Mouse (Mus musculus): ENCODE measurements at regions not wholly inside any gene's neighbourhood (a gene's known extent, or its start where the extent isn't known, plus 50 kb on each side); places are given as distances from the start of the nearest gene placed in this dataset.

GRCm38 (mm10) chr9:63087195-63087594, 61.6 kb downstream of the Skor1 start:
- Histone ChIP-seq H3K27ac (no peak overlapping the region), H3K4me2 (no peak overlapping the region), H3K4me1 (peaks cover 9% of the 10 kb centered on the region), H3K9me3 (no peaks in the 10 kb centered on the region), H3K9ac (no peak overlapping the region), H3K27me3 (replicated peaks) (no peaks in the 10 kb centered on the region), H3K36me3 (no peaks in the 10 kb centered on the region), H3K4me3 (replicated peaks) (no peak overlapping the region)
- no peak for ATAC-seq (ENCODE audit: insufficient read depth, low FRiP score, low read depth)
- 60% methylated on average over 4 of the region's 4 CpGs for WGBS

GRCm38 (mm10) chr9:63086671-63087070, 62.1 kb downstream of the Skor1 start:
- H3K4me2 ChIP-seq: no peak overlapping the region
- no peaks in the 10 kb centered on the region for H3K9me3 ChIP-seq
- H3K27ac ChIP-seq: no peak overlapping the region
- no peaks in the 10 kb centered on the region for H3K27me3 ChIP-seq (replicated peaks)
- no peak overlapping the region for H3K4me3 ChIP-seq (replicated peaks)
- H3K36me3 ChIP-seq: no peaks in the 10 kb centered on the region
- no peak for ATAC-seq (ENCODE audit: insufficient read depth, low FRiP score, low read depth)
- 89% methylated on average over 1 of the region's 1 CpGs for WGBS
- H3K9ac ChIP-seq: no peak overlapping the region
- peaks cover 9% of the 10 kb centered on the region for H3K4me1 ChIP-seq

GRCm38 (mm10) chr9:63082830-63083229, 65.9 kb downstream of the Skor1 start:
- Histone ChIP-seq H3K36me3 (no peaks in the 10 kb centered on the region), H3K9me3 (no peaks in the 10 kb centered on the region), H3K4me2 (no peak overlapping the region), H3K4me3 (replicated peaks) (no peak overlapping the region), H3K27ac (no peak overlapping the region), H3K9ac (no peak overlapping the region), H3K4me1 (no peaks in the 10 kb centered on the region), H3K27me3 (replicated peaks) (no peaks in the 10 kb centered on the region)
- no peak for ATAC-seq (ENCODE audit: insufficient read depth, low FRiP score, low read depth)
- WGBS: 77% methylated on average over 7 of the region's 7 CpGs

- H3K27me3 ChIP-seq (replicated peaks): no peaks in the 10 kb centered on the region
- H3K4me1 ChIP-seq: no peaks in the 10 kb centered on the region
- no peak overlapping the region for H3K4me2 ChIP-seq
- H3K4me3 ChIP-seq (replicated peaks): no peak overlapping the region
- no peak overlapping the region for H3K9ac ChIP-seq
- H3K36me3 ChIP-seq: no peaks in the 10 kb centered on the region
- no peak for ATAC-seq (ENCODE audit: insufficient read depth, low FRiP score, low read depth)
- H3K9me3 ChIP-seq: no peaks in the 10 kb centered on the region
- H3K27ac ChIP-seq: no peak overlapping the region
- 78% methylated on average over 3 of the region's 3 CpGs for WGBS
These were observed 66.5 kb downstream of the Skor1 start for GRCm38 (mm10) chr9:63082311-63082710.

GRCm38 (mm10) chr9:63080406-63080805, 68.4 kb downstream of the Skor1 start:
- Histone ChIP-seq H3K9me3 (no peaks in the 10 kb centered on the region), H3K27me3 (replicated peaks) (no peaks in the 10 kb centered on the region), H3K9ac (no peak overlapping the region), H3K4me1 (peaks cover 2% of the 10 kb centered on the region; the same call in 1 of the 2 replicates), H3K27ac (no peak overlapping the region), H3K36me3 (no peaks in the 10 kb centered on the region), H3K4me2 (no peak overlapping the region), H3K4me3 (replicated peaks) (no peak overlapping the region)
- ATAC-seq (ENCODE audit: insufficient read depth, low FRiP score, low read depth): no peak
- WGBS: 89% methylated on average over 5 of the region's 5 CpGs

- Histone ChIP-seq H3K27ac (0 out of 2 replicates have a peak overlapping the region, but pooled peaks have one; percentile 11), H3K36me3 (no peaks in the 10 kb centered on the region), H3K4me1 (peaks cover 21% of the 10 kb centered on the region), H3K9ac (no peak overlapping the region), H3K4me3 (replicated peaks) (no peak overlapping the region), H3K27me3 (replicated peaks) (no peaks in the 10 kb centered on the region), H3K9me3 (no peaks in the 10 kb centered on the region), H3K4me2 (no peak overlapping the region)
- WGBS: 37% methylated on average over 5 of the region's 5 CpGs
- ATAC-seq (ENCODE audit: insufficient read depth, low FRiP score, low read depth): 0 out of 2 replicates have a peak, but pooled peaks have one; percentile 31
These were observed 73.5 kb downstream of the Skor1 start for GRCm38 (mm10) chr9:63075252-63075651.

GRCm38 (mm10) chr9:63074803-63075202, 74.0 kb downstream of the Skor1 start:
- no peaks in the 10 kb centered on the region for H3K9me3 ChIP-seq
- ATAC-seq (ENCODE audit: insufficient read depth, low FRiP score, low read depth): peak; percentile 68
- H3K9ac ChIP-seq: no peak overlapping the region
- H3K4me1 ChIP-seq: peaks cover 21% of the 10 kb centered on the region
- H3K4me3 ChIP-seq (replicated peaks): no peak overlapping the region
- no peaks in the 10 kb centered on the region for H3K27me3 ChIP-seq (replicated peaks)
- H3K27ac ChIP-seq: 0 out of 2 replicates have a peak overlapping the region, but pooled peaks have one; percentile 11
- H3K4me2 ChIP-seq: no peak overlapping the region
- no peaks in the 10 kb centered on the region for H3K36me3 ChIP-seq
- 37% methylated on average over 7 of the region's 7 CpGs for WGBS

GRCm38 (mm10) chr9:63074023-63074750, 74.6 kb downstream of the Skor1 start:
- no peak overlapping the region for H3K9ac ChIP-seq
- H3K27me3 ChIP-seq (replicated peaks): no peaks in the 10 kb centered on the region
- H3K9me3 ChIP-seq: no peaks in the 10 kb centered on the region
- ATAC-seq (ENCODE audit: insufficient read depth, low FRiP score, low read depth): no peak
- H3K36me3 ChIP-seq: no peaks in the 10 kb centered on the region
- 22% methylated on average over 10 of the region's 10 CpGs for WGBS
- no peak overlapping the region for H3K4me3 ChIP-seq (replicated peaks)
- peaks cover 21% of the 10 kb centered on the region for H3K4me1 ChIP-seq
- no peak overlapping the region for H3K27ac ChIP-seq
- no peak overlapping the region for H3K4me2 ChIP-seq

GRCm38 (mm10) chr9:63071032-63071431, 77.7 kb downstream of the Skor1 start:
- Histone ChIP-seq H3K4me2 (no peak overlapping the region), H3K4me1 (peaks cover 21% of the 10 kb centered on the region), H3K36me3 (no peaks in the 10 kb centered on the region), H3K4me3 (replicated peaks) (no peak overlapping the region), H3K9me3 (no peaks in the 10 kb centered on the region), H3K27me3 (replicated peaks) (no peaks in the 10 kb centered on the region), H3K27ac (no peak overlapping the region), H3K9ac (no peak overlapping the region)
- no peak for ATAC-seq (ENCODE audit: insufficient read depth, low FRiP score, low read depth)
- WGBS: 30% methylated on average over 6 of the region's 6 CpGs

GRCm38 (mm10) chr9:63069919-63070318, 78.8 kb downstream of the Skor1 start:
- no peak overlapping the region for H3K4me3 ChIP-seq (replicated peaks)
- no peak overlapping the region for H3K9ac ChIP-seq
- H3K36me3 ChIP-seq: no peaks in the 10 kb centered on the region
- no peak overlapping the region for H3K4me2 ChIP-seq
- no peak overlapping the region for H3K27ac ChIP-seq
- no peaks in the 10 kb centered on the region for H3K9me3 ChIP-seq
- WGBS: 77% methylated on average over 6 of the region's 6 CpGs
- H3K27me3 ChIP-seq (replicated peaks): no peaks in the 10 kb centered on the region
- H3K4me1 ChIP-seq: peaks cover 14% of the 10 kb centered on the region
- no peak for ATAC-seq (ENCODE audit: insufficient read depth, low FRiP score, low read depth)

GRCm38 (mm10) chr9:63067054-63067406, 79.3 kb upstream of the Pias1 start:
- Histone ChIP-seq H3K9me3 (no peaks in the 10 kb centered on the region), H3K36me3 (no peaks in the 10 kb centered on the region), H3K27me3 (replicated peaks) (no peaks in the 10 kb centered on the region), H3K4me2 (no peak overlapping the region), H3K4me1 (0 out of 2 replicates have a peak, but pooled peaks cover 4% of the 10 kb centered on the region), H3K9ac (no peak overlapping the region), H3K27ac (no peak overlapping the region), H3K4me3 (replicated peaks) (no peak overlapping the region)
- WGBS: 68% methylated on average over 2 of the region's 2 CpGs
- no peak for ATAC-seq (ENCODE audit: insufficient read depth, low FRiP score, low read depth)

- no peaks in the 10 kb centered on the region for H3K36me3 ChIP-seq
- no peak overlapping the region for H3K27ac ChIP-seq
- no peak overlapping the region for H3K9ac ChIP-seq
- H3K27me3 ChIP-seq (replicated peaks): no peaks in the 10 kb centered on the region
- H3K9me3 ChIP-seq: no peaks in the 10 kb centered on the region
- 0 out of 2 replicates have a peak, but pooled peaks cover under 1% of the 10 kb centered on the region for H3K4me1 ChIP-seq
- no peak overlapping the region for H3K4me3 ChIP-seq (replicated peaks)
- ATAC-seq (ENCODE audit: insufficient read depth, low FRiP score, low read depth): no peak
- no peak overlapping the region for H3K4me2 ChIP-seq
- WGBS: 72% methylated on average over 10 of the region's 10 CpGs
These were observed 78.8 kb upstream of the Pias1 start for GRCm38 (mm10) chr9:63066384-63067053.

All from stomach, embryonic 15.5 days (tissue).